Mouse (Mus musculus): ENCODE results near the gene Gm9821. TPM values are rescaled to one million over a fixed set of nuclear protein-coding genes. Genes with fewer than 3 reads are reported as not detected.

The Gm9821 gene
- polyA plus RNA-seq, 1 experiment from 2014 or later = 0.33 TPM

DNA sequence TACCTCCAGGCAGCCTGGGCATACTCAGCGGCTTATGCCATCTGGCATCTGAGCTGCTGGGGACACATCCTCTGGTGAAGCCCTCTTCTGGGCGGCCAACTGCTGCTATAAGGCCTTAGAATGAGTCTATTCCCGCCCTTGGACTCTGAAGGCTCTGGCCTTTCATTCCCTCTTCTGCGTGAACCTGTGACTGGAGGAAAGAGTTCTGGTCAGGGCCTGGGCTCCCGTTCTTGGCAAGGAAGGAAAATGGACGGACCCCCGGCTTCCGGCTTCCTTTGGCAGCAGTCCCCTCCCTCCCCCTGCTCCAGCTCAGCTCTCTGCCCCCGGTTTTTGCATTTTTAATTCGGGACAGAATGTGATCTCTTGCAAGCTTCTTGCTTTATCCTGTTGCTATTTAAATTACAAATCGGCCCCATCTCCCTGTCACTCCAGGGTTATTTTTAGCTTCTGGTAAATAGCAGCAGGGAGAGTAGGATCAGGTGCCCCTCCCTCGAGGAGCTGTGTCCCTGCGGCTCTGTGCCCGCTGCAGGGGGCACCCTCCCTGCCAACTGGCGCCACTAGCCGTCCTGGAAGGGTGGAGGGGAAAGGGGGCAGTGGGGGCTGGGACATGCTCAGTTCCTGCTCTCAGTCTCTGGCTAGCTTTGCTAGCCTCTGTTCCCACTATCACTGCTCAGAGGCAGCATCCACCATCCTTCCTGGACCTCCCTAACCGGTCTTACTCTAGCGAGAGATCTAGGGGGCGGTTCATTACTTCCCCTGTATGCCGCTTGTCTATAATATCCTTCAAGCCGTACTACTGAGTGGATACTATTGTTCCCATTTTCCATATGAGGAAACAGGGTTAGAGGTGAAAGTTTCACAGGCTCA is 26.0 kb downstream of the Gm9821 start:
- Histone ChIP-seq H3K4me1 (ENCODE audit: control insufficient read depth, insufficient read depth, low read length) (peaks cover 17% of the 10 kb centered on the region), H3K4me3 (ENCODE audit: low read depth, low read length) (no peak overlapping the region), H3K4me2 (ENCODE audit: low read depth, low read length) (no peak overlapping the region), H3K9ac (replicated peaks; ENCODE audit: low read depth, low read length) (no peak overlapping the region), H3K36me3 (ENCODE audit: control insufficient read depth, insufficient read depth, low read length) (no peaks in the 10 kb centered on the region), H3K27me3 (ENCODE audit: control insufficient read depth, insufficient read depth, low read length) (peaks cover 9% of the 10 kb centered on the region; the same call in 1 of the 2 replicates), H3K9me3 (ENCODE audit: control insufficient read depth, low read length) (no peaks in the 10 kb centered on the region), H3K27ac (ENCODE audit: low read depth, low read length) (peak overlapping the region; percentile 36; the same call in 1 of the 2 replicates)
- ATAC-seq (ENCODE audit: low read depth) = peak; percentile 39; the same call in 1 of the 2 replicates
- 15% methylated on average over 21 of the region's 21 CpGs for WGBS

- no peak overlapping the region for H3K4me3 ChIP-seq (ENCODE audit: low read depth, low read length)
- no peak overlapping the region for H3K4me2 ChIP-seq (ENCODE audit: low read depth, low read length)
- peaks cover 12% of the 10 kb centered on the region for H3K27me3 ChIP-seq (ENCODE audit: control insufficient read depth, insufficient read depth, low read length)
- H3K27ac ChIP-seq (ENCODE audit: low read depth, low read length) = peak overlapping the region; percentile 36; the same call in 1 of the 2 replicates
- WGBS = 10% methylated on average over 13 of the region's 13 CpGs
- H3K36me3 ChIP-seq (ENCODE audit: control insufficient read depth, insufficient read depth, low read length) = no peaks in the 10 kb centered on the region
- no peak for ATAC-seq (ENCODE audit: low read depth)
- H3K9me3 ChIP-seq (ENCODE audit: control insufficient read depth, low read length) = no peaks in the 10 kb centered on the region
- no peak overlapping the region; the same call in 1 of the 2 replicates for H3K9ac ChIP-seq (replicated peaks; ENCODE audit: low read depth, low read length)
- peaks cover 17% of the 10 kb centered on the region for H3K4me1 ChIP-seq (ENCODE audit: control insufficient read depth, insufficient read depth, low read length)
Measured at GRCm38 (mm10) chr2:91972121-91972566, 26.6 kb downstream of the Gm9821 start.

- Histone ChIP-seq H3K9ac (replicated peaks; ENCODE audit: low read depth, low read length) (no peak overlapping the region), H3K27ac (ENCODE audit: low read depth, low read length) (no peak overlapping the region), H3K4me2 (ENCODE audit: low read depth, low read length) (no peak overlapping the region), H3K36me3 (ENCODE audit: control insufficient read depth, insufficient read depth, low read length) (no peaks in the 10 kb centered on the region), H3K4me1 (ENCODE audit: control insufficient read depth, insufficient read depth, low read length) (peaks cover 20% of the 10 kb centered on the region), H3K4me3 (ENCODE audit: low read depth, low read length) (no peak overlapping the region), H3K9me3 (ENCODE audit: control insufficient read depth, low read length) (no peaks in the 10 kb centered on the region), H3K27me3 (ENCODE audit: control insufficient read depth, insufficient read depth, low read length) (peaks cover 13% of the 10 kb centered on the region)
- 33% methylated on average over 7 of the region's 7 CpGs for WGBS
- ATAC-seq (ENCODE audit: low read depth) = no peak
Measured at GRCm38 (mm10) chr2:91973416-91974135, 28.1 kb downstream of the Gm9821 start.

DNA sequence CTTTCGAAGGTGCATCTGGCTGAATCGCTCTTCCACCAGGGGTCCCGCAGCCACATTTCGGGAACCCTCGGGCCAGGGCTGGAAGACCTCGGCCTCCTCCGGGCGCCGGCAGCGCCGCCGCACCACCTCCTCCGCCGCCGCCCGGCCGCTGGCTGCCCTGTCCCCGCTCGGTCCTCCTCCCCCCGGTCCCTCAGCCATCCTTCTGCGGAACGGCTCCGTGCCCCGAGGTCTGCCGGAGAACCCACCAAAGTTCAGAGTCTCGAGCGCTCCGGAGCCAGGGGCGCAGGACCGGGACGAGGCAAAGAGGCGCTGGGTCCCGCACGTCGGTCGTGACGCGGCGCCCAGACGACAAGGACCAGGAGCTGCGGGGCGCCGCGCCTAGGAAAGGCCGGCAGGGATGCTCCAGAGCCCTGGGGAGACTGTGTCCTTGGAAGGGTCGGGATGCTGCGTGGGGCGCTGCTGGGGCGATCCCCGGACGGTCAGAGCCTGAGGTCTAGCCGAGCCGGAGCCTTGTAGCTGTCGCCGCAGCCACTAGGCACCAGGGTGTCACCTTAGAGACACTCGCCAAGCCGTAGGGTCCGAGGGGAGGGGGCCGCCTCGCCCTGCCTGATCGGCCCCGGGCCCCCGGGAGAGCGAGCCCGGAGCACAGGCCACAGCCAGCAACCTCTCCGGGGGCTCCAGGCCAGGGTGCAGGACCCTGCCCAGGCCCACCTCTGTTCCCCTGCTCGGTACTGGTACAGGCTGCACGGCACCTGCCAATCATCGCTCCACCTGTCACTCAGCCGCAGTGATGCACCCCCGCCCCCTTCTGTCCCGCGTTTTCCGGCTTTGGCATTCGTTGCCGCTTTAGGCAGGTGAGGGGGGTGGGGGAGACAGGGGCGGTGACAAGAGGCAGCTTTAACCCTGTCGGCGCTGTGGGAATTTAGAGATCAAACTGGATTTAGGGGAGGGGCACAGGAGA is 30.4 kb downstream of the Gm9821 start, which contains the start of gene Dgkz:
TSS of gene Dgkz (minus strand) at position 284 of the 961 bp plus-strand sequence.
- Histone ChIP-seq H3K4me1 (ENCODE audit: control insufficient read depth, insufficient read depth, low read length) (peaks cover 21% of the 10 kb centered on the region), H3K27ac (ENCODE audit: low read depth, low read length) (no peak within 1 kb of the TSS), H3K9ac (replicated peaks; ENCODE audit: low read depth, low read length) (peak within 1 kb of the TSS; percentile 5), H3K9me3 (ENCODE audit: control insufficient read depth, low read length) (no peaks in the 10 kb centered on the region), H3K27me3 (ENCODE audit: control insufficient read depth, insufficient read depth, low read length) (peaks cover 13% of the 10 kb centered on the region), H3K4me3 (ENCODE audit: low read depth, low read length) (peak within 1 kb of the TSS; percentile 36), H3K36me3 (ENCODE audit: control insufficient read depth, insufficient read depth, low read length) (no peaks in the 10 kb centered on the region), H3K4me2 (ENCODE audit: low read depth, low read length) (peak within 1 kb of the TSS; percentile 51)
- WGBS = 2% methylated on average over 77 of the region's 79 CpGs
- ATAC-seq (ENCODE audit: low read depth) = peak; percentile 42; the same call in 1 of the 2 replicates

DNA sequence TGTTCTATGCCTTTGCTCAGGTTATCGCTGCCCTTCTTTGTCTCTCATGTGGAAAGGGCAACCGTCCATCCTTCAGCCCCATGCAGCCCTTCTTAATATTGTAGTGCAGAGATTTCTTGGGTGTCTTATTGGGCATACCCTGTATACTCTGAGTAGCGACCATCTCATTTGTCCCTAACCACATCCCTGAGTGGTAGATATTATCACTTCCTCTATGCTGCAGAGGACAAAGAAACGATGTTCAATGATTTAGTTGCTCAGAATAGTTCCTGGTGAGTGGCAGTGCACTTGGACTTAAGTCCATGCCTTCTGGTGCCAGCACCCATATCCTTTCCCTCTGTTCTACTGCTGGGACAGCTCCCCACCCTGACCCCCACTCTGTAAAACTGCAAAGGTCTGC is 32.5 kb downstream of the Gm9821 start:
- H3K27ac ChIP-seq (ENCODE audit: low read depth, low read length) = peak overlapping the region; percentile 1; the same call in 1 of the 2 replicates
- no peak for ATAC-seq (ENCODE audit: low read depth)
- 79% methylated on average over 4 of the region's 4 CpGs for WGBS

DNA sequence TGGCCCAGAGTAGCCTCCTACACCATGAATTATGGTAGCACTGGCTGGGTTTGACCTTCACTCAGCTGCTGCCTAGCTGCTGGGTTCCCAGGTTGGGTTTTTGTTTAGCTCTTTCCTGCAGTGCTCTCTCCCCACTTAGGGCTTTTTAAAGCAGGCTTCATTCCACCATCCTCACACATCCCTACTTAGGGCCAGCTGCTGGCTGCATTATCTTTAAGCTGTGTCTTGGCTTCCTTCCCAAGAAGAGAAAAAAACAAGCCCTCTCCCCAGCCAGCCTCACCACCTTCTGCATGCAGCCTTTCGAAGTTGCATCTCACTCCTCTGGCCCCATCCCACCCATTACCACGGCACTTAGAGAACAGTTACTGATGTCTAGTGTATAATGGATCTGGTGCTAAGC is 33.0 kb downstream of the Gm9821 start:
- Histone ChIP-seq H3K9me3 (ENCODE audit: control insufficient read depth, low read length) (no peaks in the 10 kb centered on the region), H3K4me3 (ENCODE audit: low read depth, low read length) (no peak overlapping the region), H3K4me2 (ENCODE audit: low read depth, low read length) (no peak overlapping the region), H3K36me3 (ENCODE audit: control insufficient read depth, insufficient read depth, low read length) (no peaks in the 10 kb centered on the region), H3K4me1 (ENCODE audit: control insufficient read depth, insufficient read depth, low read length) (peaks cover 10% of the 10 kb centered on the region), H3K27ac (ENCODE audit: low read depth, low read length) (peak overlapping the region; percentile 1; the same call in 1 of the 2 replicates), H3K27me3 (ENCODE audit: control insufficient read depth, insufficient read depth, low read length) (peaks cover 13% of the 10 kb centered on the region), H3K9ac (replicated peaks; ENCODE audit: low read depth, low read length) (no peak overlapping the region)
- peak; percentile 22; the same call in 1 of the 2 replicates for ATAC-seq (ENCODE audit: low read depth)
- 12% methylated on average over 2 of the region's 2 CpGs for WGBS

More for the DNA sequence above, 32.5 kb downstream of the Gm9821 start:
- Histone ChIP-seq H3K4me2 (ENCODE audit: low read depth, low read length) (no peak overlapping the region), H3K9me3 (ENCODE audit: control insufficient read depth, low read length) (no peaks in the 10 kb centered on the region), H3K9ac (replicated peaks; ENCODE audit: low read depth, low read length) (no peak overlapping the region), H3K27me3 (ENCODE audit: control insufficient read depth, insufficient read depth, low read length) (peaks cover 13% of the 10 kb centered on the region), H3K4me3 (ENCODE audit: low read depth, low read length) (no peak overlapping the region), H3K36me3 (ENCODE audit: control insufficient read depth, insufficient read depth, low read length) (no peaks in the 10 kb centered on the region), H3K4me1 (ENCODE audit: control insufficient read depth, insufficient read depth, low read length) (peaks cover 10% of the 10 kb centered on the region)

DNA sequence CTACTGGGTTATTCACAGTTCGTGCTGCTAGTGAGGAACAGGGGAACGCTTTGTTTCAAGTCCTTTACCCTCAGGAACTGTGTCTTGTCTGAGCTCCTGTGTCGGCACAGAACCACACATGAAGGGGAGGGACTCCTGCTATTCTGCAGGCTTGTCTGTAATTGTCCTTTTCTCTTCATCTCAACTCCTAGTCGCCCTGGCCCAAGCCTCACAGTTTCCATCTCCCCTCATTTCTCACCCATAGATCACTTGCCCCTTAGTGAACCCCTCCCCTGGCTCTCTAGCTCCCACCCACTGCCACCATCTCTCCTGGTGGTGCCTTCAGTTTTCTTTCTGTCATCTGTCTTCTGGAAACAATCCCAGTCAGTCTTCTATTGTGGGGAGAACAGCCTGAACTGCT is 34.7 kb downstream of the Gm9821 start:
- H3K4me3 ChIP-seq (ENCODE audit: low read depth, low read length) = no peak overlapping the region

DNA sequence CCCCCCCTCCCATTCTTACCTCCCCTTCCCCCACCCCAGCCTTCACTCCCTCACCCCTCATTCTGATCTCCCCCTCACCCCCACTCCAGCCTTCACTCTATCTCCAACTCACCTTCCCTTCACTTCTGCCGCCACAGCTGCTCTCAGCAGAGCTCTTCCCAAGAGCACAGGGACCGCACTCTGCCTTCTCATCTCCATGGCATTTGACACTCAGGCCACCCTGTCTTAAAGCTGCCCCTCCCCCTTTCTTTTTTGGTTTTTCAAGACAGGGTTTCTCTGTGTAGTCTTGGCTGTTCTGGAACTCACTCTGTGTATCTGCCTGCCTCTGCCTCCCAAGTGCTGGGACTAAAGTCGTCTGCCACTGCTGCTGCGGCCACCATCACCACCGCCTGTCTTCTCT is 35.3 kb downstream of the Gm9821 start:
- ATAC-seq (ENCODE audit: low read depth) = no peak
- Histone ChIP-seq H3K27ac (ENCODE audit: low read depth, low read length) (no peak overlapping the region), H3K9ac (replicated peaks; ENCODE audit: low read depth, low read length) (no peak overlapping the region), H3K4me2 (ENCODE audit: low read depth, low read length) (no peak overlapping the region), H3K4me3 (ENCODE audit: low read depth, low read length) (no peak overlapping the region), H3K27me3 (ENCODE audit: control insufficient read depth, insufficient read depth, low read length) (peaks cover 10% of the 10 kb centered on the region), H3K36me3 (ENCODE audit: control insufficient read depth, insufficient read depth, low read length) (no peaks in the 10 kb centered on the region), H3K4me1 (ENCODE audit: control insufficient read depth, insufficient read depth, low read length) (peaks cover 17% of the 10 kb centered on the region), H3K9me3 (ENCODE audit: control insufficient read depth, low read length) (no peaks in the 10 kb centered on the region)
- WGBS = 33% methylated on average over 5 of the region's 5 CpGs

More for the DNA sequence above, 34.7 kb downstream of the Gm9821 start:
- no peak overlapping the region for H3K27ac ChIP-seq (ENCODE audit: low read depth, low read length)
- no peak for ATAC-seq (ENCODE audit: low read depth)
- peaks cover 18% of the 10 kb centered on the region for H3K4me1 ChIP-seq (ENCODE audit: control insufficient read depth, insufficient read depth, low read length)
- H3K27me3 ChIP-seq (ENCODE audit: control insufficient read depth, insufficient read depth, low read length) = peaks cover 13% of the 10 kb centered on the region
- H3K9ac ChIP-seq (replicated peaks; ENCODE audit: low read depth, low read length) = no peak overlapping the region
- H3K4me2 ChIP-seq (ENCODE audit: low read depth, low read length) = no peak overlapping the region
- H3K36me3 ChIP-seq (ENCODE audit: control insufficient read depth, insufficient read depth, low read length) = no peaks in the 10 kb centered on the region
- 2% methylated on average over 4 of the region's 4 CpGs for WGBS
- no peaks in the 10 kb centered on the region for H3K9me3 ChIP-seq (ENCODE audit: control insufficient read depth, low read length)
